Mouse (Mus musculus) thymus, postnatal 25 days (tissue): ENCODE measurements around the gene Sgsm1.
"Not testable (repeated sequence)": the region's sequence is repeated elsewhere in the genome, so short reads cannot be mapped to it uniquely, and the experiment has no call there.

Experiments
- DNase-seq: peaks from one replicate; pipeline ENCODE4 v3.0.0; 2022

The Sgsm1 gene

DNA sequence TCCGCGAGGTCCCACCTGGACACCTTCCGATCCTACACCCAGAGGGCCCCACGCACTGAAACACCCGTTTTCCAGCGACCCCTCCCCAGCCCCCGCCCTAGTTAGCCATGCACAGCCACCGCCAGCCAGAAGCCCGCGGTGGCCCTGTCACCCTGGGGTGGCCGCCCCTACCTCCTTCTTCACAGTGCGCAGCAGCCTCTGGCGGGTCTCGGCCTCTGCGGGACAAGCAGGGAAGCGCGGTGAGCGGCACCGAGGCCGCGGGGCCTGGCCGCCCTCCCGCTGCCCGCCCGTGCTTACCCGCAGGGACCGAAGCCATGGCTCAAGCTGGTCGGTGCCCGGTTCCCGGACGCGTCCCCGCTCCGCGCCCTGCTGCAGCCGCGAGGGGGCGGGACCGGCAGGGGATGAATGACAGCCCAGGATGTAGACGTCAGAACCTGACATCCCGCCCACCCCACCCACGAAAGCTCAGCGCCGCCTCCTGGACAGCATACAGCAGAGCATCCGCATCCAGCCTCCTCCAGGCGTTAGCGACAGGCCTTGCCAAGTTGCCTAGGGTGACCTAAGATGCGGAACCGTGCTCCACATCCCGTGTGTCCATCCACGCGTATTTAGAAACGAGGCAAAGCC is at the start of gene Sgsm1:
Gene Sgsm1 (minus strand): TSS at position 410 of the 627 bp plus-strand sequence.
- peak; percentile 37 for DNase-seq

DNA sequence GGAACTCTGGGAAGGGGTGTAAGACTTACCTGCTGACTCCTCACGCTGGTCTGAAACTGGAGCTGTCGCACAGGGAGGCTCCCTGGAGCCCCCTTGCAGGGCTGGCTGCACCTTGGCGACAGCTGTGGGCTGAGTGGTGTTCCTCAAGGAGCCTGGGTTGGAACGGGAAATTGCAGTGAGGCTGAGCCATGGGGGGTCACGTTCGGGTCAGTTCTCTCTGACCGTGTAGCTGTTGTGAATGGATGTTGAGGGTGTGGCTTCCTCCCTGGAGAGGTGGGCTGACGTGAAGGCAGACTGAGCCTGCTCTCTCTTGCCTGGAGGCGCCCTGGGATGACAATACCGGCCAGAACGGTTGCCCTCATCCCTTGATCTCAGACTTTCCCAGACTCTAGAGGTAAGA is 48.2 kb upstream of the Sgsm1 start:
- DNase-seq: no peak

DNA sequence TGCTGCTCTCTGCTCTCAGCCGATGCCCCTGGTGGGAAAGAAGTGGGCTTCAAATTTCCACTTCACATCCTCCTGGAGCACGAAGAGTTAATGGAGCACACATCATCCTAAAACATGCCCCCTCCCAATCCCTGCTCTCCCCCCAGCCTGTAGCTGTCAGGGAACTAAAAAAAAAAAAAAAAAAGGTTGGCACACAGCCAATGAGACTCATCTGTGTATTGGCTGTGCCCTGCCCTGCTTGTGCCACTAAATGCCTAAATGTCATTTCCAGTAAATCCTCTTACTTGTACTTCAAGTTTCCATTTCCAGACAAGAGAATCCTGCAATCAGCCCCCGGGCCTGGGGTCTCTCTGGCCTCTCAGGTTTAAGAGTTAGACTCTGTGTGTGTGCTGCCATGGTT is 47.1 kb upstream of the Sgsm1 start:
- DNase-seq: no peak

DNA sequence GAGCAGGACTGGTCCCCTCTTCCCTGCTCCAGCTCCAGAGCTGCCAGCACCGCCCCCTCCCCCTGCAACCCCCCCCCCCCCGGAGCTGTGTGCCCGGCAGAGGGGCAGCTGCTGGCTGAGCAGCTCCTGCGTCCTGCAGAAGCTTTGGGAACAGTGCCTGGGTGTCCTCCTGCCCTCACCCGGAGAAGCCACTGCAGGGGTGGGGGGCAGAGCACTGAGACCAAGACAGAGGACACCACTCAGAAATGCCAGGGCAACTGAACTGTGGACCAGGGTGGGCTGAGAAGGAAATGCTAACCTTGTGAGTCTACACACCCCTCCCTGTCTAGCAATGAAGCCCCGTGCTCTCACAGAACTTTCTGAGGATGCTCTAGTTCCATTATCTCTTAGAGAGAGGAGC is 46.6 kb upstream of the Sgsm1 start, which contains the start of gene Aym1:
Gene Aym1 (plus strand): TSS at position 109 of the 400 bp plus-strand sequence.
- no peak for DNase-seq

DNA sequence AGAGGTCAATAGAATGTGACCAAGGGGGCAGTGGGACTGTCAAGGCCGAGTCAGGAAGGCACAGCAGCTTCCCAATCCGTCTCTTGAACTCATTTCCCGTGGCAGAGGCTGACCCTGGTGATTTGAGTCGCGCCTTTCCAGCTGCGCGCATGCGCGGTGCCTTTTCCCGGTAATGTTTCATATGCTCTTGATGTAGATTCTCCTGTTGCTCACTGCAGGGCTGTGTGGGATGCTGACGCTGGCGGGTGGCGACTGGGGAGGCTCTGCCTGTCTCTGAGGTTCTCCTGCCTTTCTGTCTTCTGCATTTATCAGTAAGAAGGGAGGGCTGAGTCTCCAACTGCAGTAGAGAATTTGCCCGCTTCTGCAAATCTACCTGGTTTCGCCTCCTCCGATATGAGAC is 43.7 kb upstream of the Sgsm1 start:
- DNase-seq: no peak

DNA sequence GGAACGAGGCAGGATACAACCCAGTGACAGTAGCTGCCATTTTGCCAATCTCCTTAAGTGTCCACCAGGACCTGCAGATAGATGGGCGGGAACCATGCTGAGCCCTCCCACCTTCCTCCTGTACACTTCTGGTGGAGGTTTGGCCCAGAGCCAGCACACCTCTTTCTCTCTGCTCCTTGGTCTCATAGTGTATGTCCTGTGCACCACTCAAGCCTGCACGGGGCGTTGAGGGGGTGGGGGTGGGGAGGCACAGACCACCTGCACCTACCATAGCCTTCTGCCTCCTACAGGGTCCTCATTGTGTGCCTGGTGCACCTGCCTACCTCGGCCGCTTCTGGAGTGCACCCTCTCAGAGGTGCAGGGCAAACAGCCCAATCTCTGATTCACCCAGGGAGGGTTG is 42.0 kb upstream of the Sgsm1 start:
- DNase-seq: no peak

DNA sequence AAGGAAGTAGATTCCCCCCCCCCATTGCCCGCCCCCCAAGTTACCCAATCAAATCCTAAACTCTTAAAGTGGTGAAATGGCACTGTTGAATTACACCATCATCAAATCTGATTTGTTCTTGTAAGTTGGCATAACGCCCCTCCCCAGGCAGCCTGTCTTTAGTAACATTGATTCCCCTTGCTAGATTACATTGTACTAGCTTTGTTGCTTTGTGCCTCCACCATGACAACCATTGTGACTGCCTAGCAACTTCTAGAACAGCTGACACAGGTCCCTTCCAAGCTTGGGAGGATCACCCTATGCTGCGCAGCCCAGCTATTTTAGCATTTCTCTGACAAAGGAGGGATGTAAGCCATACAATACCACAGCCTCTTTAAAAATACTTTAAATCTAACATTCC is 41.2 kb upstream of the Sgsm1 start:
- no peak for DNase-seq

DNA sequence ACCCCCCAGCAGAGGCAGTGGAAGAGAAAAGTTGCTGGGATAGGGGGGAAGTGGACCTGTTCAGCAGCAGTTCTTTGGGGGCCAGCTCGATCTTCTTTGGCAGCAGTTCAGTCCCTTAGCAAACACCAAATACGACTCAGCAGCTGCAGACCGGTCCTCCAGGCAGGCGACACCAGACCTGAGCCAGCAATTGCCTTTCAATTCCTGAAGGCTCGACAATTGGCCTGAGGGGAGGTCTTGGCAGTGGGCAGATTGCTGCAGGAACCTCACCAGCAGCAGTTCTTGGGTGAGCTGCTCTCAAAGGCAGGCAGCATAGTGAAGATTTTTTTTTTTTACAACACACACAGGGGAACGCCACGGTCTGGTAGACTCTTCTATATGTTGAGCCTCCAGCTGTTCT is 39.2 kb upstream of the Sgsm1 start:
- DNase-seq: no peak

DNA sequence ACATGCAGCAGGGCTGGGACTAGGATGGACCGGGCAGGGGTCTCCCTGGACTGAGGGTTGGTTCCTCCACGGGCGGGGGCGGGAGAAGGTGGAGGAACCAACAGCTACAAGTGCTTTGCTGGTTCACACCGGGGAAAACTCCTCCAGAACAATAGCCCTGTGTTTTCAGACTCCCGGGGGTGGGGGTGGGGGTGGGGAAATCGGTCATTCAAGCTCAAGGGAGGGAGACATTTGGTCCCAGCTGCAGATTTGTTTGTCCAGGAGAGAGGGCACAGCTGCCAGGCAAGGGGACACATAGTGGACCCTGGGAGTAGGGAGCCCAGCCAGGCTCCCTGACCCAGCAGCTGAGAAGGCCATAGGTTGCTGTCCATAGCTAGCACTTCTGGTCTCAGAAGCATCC is 38.6 kb upstream of the Sgsm1 start:
- no peak for DNase-seq

DNA sequence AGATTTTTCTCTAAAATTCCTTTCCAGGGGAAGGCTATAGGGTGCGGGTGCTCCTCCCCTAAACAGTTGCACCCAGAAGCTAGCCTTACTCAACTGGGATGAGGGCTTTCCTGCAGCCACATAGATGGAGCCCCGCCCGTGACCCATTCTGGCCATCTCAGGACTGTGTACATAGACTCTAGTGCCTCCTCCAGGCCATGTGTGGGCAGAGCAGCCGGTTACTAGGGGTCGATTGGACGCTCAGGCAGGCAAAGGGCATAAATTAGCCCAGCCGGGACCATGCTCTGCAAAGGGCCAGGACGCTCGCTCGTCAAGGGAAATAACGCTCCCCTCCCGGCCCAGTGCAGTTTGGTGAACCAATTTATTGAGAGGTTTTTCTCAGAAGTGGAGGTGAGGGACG is 38.0 kb upstream of the Sgsm1 start:
- no peak for DNase-seq

DNA sequence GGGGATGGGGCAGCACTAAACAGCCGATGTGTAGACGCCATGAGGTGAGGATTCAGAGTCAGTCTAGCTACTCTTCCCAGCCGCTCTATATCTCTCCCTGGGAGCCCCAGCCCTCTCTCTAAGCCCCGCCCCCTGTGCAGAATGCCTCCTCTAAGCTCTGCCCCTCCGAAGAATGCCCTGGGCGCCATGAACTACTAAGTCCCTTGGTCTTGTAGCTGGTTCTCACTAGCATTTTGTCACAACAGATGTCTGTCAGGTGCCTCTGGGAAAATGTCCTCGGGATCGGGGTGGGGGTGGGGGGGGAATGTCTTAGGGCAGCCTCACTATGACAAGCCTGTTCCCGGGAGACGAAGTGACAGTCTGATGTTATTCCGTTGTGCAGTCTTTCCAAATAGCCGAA is 37.0 kb upstream of the Sgsm1 start:
- no peak for DNase-seq

DNA sequence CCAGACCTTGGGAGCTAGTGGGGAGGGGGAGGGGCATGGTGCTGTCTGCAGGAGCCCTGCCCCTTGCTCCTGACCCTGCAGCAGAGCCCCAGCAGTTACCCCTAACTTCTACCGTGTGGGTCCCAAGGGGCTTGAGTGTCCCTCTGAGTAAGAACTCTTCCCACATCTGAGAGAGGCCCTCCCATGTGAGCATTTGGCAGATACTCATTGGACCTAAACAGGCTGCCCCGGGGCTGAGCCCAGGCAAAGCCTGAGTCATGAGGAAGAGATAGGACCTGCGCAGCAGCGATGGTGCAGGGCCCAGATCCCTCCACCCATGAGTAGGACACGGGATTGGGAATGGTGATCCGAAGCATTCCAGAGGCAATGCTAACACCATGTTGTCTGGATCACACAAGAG is 36.1 kb upstream of the Sgsm1 start:
- not testable (repeated sequence) for DNase-seq

DNA sequence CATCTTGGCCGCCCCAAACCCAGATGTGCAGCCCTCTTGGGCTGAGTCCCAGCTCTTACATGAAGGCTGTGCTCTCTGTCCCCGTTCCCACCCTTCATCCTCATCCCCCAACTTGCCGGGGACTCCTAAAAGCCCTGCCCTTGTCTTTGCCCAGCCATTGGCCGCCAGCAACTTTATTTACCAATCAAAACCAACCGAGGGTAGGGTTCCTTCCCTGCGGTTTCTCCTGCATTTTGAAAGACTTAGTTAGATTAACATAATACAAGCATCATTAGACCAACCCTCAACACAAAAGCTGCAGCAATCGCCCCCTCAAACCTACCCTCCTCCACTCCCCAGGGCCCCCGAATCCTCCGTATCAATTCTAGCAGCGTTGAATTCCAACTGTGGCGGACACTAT is 35.2 kb upstream of the Sgsm1 start:
- no peak for DNase-seq

DNA sequence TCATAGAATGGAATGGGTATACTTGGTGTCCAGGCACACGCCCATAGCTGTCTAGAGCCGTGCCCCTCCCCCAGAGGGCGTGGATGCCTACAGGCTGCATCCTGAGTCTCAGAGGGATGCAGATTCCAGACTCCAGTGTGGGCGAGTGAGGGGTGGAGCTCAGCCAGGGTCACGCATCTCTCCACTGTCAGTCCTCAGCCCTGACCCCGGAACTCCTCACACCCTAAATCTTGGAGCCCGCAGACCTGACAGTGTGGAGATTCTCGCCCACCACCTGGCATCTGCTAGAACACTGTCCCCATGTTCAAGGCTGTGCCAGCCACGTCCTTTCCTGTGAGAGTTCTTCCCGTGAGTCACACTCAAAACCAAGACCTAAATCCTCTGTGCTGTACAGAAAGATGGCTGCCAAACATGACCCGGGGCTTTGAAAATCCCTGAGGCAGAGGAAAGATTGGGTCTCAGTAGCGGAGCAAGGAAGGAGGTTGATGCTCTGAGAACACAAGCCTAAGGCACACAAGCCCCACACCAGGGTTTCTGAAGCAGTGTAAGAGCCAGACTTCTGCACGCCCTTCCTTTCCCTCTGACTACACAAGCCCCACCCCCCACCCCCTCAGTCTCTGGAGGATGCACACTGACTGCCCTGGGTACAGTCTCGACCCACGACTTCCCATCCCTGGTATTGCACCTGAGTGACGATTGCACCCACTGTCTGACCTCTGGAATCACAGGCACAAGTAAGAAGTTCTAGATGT is 34.2 kb upstream of the Sgsm1 start:
- DNase-seq: no peak

DNA sequence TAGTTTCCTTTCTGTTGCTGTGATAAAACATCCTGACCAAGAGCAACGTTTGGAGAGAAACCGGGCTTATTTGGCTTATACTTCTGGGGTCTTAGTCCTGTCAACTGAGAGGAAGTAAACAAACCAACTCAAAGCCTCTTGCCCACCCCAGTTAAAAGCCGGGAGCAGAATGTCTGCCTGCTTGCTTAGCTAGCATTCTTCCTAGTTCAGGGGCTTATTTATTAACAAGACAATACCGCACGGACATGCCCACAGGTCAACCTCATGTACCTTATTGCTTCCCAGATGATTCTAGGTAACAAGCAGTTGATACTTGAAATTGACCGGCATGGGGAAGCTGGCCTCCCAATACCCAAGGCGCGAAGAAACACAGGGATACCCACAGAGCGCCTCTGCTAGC is 25.7 kb upstream of the Sgsm1 start:
- DNase-seq: no peak

DNA sequence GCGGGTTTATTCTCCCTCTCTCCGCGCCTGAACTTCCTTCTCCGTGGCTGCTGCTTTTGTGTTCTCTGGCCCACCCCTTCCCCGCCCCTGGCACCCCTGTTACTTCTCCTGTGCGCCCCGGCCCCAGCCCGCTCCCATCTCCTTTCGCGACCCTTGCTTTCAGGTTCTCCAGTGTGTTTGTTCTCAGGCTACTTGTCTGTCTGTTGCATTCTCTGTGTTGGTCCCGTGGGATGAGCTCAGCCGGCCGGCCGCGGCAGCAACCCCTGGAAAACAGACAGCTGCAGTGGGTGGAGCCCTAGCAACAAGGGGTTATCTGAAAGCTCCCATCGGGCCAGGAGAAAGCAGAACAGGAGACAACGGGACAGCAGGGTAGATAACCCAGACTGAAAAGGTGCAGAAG is 25.1 kb upstream of the Sgsm1 start:
- DNase-seq: no peak

DNA sequence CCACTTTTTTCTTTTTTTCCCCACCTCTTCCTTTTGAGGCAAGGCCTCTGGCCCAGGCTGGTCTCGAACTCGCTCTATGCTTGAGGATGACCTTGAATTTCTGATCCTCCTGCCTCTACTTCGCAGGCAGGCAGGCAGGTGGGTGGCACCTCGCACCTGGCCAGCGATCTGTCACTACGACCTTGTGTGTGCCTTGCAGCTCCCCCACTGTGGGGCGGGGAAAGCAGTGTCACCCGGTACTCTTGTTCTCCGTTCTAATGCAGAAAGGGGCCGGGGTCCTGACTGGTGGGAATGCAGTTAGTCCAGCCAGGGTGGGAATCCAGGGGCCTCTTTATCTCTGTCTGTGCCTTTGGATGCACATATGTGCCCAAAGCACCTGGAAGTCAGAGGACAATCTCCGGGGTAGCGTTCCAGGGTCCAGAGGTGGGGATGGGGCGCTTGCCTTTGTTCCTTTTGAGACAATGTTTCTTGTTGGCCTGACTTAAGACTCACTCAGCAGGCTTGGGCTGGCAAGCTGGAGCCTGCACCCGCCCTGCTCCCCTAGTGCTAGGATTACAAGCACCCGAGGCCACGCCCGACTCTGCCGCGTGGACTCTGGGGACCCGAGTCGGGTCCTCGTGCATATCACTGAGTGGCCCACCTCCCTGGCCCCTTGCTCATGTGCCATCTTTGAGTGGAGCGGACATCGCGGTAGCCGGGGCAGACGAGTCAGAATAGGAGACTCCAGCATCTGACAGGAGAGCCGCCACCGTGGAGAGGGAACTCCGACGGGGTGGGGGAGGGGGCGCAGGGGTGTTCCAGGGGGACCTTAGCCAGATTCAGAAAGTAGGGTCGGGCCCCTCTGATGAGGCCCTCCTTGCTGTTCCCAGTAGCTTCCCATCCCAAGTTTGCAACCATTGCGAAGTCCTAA is 24.3 kb upstream of the Sgsm1 start:
- DNase-seq: no peak

DNA sequence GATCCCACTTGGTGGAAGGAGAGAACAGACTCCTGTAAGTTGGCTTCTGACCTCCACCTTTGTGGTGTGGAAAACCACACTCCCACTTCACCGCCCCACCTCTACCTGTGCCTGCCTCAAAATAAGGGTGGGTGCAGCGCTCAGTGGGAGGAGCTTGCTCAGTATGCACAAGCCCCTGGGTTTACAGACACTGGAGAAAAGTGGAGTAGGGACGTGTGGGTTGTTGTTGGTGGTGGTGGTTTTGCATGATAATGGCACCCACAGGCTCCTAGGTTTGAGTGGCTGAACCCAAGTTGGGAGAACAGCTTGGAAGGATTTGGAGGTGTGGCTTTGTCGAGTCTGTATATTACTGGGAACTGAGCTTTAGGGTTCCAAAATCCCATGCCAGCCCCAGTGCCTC is 22.3 kb upstream of the Sgsm1 start:
- DNase-seq: no peak

DNA sequence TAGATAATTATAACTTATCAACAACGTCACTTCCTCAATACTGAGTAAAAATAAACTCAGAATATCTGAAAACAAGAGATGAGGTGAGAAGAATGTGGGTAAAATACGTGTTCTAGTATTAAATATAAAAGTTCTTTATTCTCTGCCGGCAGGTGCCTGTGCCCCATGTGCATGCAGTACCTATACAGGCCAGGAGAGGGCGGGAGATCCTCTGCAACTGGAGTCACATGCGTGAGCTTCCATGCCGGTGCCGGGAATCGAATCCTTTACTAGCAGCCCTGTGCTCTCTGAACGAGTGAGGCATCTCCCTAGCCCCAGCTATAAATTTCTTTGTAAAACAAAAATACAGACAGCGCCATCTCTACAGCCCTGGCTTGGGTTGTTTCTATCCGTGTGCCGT is 21.7 kb upstream of the Sgsm1 start:
- peak; percentile 32 for DNase-seq

DNA sequence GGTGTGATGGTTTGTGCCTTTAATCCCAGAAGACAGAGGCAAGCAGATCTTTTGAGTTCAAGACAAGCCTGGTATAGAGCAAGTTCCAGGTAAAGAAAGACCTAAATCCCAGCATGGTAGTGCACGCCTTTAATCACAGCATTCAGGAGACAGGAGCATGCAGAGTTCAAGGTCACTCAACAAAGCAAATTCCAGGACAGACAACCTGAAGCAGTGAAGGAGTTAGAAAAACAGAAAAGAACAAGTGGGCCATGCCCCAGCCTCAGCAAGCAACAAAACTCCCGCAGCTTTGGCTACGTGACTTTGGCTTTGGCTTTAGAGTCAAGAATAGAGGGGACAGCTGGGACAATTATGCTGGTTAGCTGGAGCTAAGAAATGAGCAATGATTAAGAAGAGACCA is 19.6 kb upstream of the Sgsm1 start:
- DNase-seq: no peak

DNA sequence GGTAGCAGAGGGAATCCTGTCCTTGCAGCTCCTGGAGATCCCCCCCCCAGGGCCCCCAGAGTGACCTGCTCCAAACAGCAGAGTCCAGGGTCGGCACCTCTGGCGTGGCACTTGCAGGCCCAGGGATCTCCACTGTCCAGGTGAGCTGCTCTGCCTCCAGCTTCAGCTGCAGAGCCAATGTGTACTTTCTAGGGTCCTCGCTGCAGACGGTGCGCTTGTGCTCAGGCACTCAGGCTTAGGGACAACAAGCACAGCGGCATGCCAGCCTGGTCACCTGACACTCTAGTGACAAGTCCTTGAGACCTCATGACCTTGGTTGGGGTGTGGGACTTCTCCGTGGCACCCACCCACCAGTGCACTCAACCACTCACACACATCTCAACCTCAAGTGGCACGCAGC is 18.9 kb upstream of the Sgsm1 start:
- no peak for DNase-seq

DNA sequence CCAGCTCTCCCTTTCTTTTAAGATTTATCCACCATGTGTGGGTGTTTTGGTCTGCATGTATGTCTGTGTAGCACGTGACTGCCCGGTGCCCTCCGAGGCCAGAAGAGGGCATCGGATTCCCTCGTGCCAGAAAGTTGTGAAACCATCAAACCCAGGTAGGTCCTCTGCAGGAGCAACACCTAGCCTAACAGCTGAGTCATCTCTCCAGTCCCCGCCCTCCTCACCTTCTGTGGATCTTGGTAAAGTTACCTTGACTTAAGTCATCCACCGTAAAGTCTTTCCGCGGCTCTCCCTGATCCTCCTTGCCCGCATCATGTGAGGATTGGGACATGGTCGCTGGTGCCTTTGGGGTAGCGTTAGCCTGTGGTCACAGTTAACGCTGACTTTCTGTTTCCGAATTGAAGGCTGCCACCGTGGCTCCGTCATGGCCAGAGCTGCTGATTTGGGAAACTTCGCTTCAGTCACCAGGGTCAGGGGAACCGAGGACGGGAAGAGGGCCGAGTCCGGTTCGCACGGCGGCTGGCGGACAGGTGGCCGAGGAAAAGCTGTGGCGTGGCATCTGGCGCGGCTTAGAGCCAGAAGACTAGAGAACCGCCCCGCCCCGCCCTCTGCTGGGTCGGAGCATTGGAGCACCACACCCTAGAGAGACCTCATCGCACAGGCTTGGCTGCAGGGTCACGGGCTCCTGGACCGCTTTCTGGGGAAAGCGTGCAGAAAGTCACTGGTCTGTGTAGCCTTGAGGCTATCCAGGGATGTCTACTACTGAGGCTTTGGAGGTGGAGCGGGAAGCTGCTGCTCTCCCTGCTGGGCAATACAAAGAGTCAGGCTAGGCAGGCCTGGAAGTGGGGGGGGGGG is 13.4 kb upstream of the Sgsm1 start:
- no peak for DNase-seq

DNA sequence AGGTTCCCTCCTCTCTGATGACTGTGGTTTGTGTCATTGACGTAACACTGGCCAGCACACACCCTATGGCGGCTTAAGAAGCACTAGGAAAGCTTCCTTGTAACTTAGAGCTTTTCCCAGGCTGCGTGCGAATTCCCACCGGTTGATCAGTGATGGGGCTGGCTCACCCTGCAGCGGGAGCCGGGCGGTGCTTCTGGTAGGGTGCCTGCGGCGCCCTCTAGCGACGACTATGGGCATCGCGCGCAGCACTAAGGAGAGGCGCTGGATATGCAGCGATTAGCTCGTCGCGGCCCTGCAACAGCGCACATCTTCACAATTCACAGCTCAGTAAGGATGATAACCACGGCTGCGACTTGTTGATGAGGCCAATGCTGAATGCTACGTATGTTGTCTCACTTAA is 3.4 kb upstream of the Sgsm1 start:
- DNase-seq: peak; percentile 30
